Mouse (Mus musculus): ENCODE data around the gene Vmn1r157. TPM values are rescaled to one million over a fixed set of nuclear protein-coding genes. Genes with fewer than 3 reads are reported as not detected.

The Vmn1r157 gene
- polyA plus RNA-seq (2015; fragmentation: Nextera tagmentation; extraction: Ambion mirVana), result not detected in 2 replicates

GRCm38 (mm10) chr7:22761397-22761796 lies at the start of gene Vmn1r157:
TSS of gene Vmn1r157 (plus strand) at chr7:22761697.

GRCm38 (mm10) chr7:22719610-22720009 lies 41.9 kb upstream of the Vmn1r157 start, which contains the start of gene Gm4567:
TSS of gene Gm4567 (minus strand) at chr7:22719710.

GRCm38 (mm10) chr7:22790682-22791081 lies 29.2 kb downstream of the Vmn1r157 start, which contains the start of gene Vmn1r158:
TSS of gene Vmn1r158 (minus strand) at chr7:22790782.

Other genes with a start within 250 kb of the Vmn1r157 start
- not detected in 2 replicates for gene Vmn1r152, start 238.7 kb upstream of the Vmn1r157 start, polyA plus RNA-seq (2015; fragmentation: Nextera tagmentation; extraction: Ambion mirVana)
- not detected in 2 replicates for gene Gm8677, start 226.8 kb upstream of the Vmn1r157 start, polyA plus RNA-seq (2015; fragmentation: Nextera tagmentation; extraction: Ambion mirVana)
- not detected in 2 replicates for gene Gm4201, start 196.4 kb upstream of the Vmn1r157 start, polyA plus RNA-seq (2015; fragmentation: Nextera tagmentation; extraction: Ambion mirVana)
- not detected in 2 replicates for gene Gm4565, start 173.6 kb upstream of the Vmn1r157 start, polyA plus RNA-seq (2015; fragmentation: Nextera tagmentation; extraction: Ambion mirVana)
- gene Vmn1r155, start 103.7 kb upstream of the Vmn1r157 start, polyA plus RNA-seq (2015; fragmentation: Nextera tagmentation; extraction: Ambion mirVana), result not detected in 2 replicates
- gene Gm8693, start 69.4 kb upstream of the Vmn1r157 start, polyA plus RNA-seq (2015; fragmentation: Nextera tagmentation; extraction: Ambion mirVana), result not detected in 2 replicates
- gene Gm4567, start 42.0 kb upstream of the Vmn1r157 start, polyA plus RNA-seq (2015; fragmentation: Nextera tagmentation; extraction: Ambion mirVana), result not detected in 2 replicates
- not detected in 2 replicates for gene Vmn1r158, start 29.1 kb downstream of the Vmn1r157 start, polyA plus RNA-seq (2015; fragmentation: Nextera tagmentation; extraction: Ambion mirVana)
- gene Vmn1r159, start 81.9 kb downstream of the Vmn1r157 start, polyA plus RNA-seq (2015; fragmentation: Nextera tagmentation; extraction: Ambion mirVana), result not detected in 2 replicates
- gene Vmn1r160, start 109.5 kb downstream of the Vmn1r157 start, polyA plus RNA-seq (2015; fragmentation: Nextera tagmentation; extraction: Ambion mirVana), result not detected in 2 replicates
- not detected in 2 replicates for gene Gm4214, start 223.0 kb downstream of the Vmn1r157 start, polyA plus RNA-seq (2015; fragmentation: Nextera tagmentation; extraction: Ambion mirVana)

Data from urinary bladder, postnatal 0 days (tissue).